Mouse (Mus musculus) stomach, postnatal 0 days (tissue): ENCODE data around the gene Adamts12.

Experiments used
- CTCF ChIP-seq: IDR thresholded peaks from 2 replicates; pipeline ENCODE4 v1.5.1; 2016; ENCODE audit warnings: antibody characterized with exemption, low read depth, mild to moderate bottlenecking, moderate library complexity
- EP300 ChIP-seq: optimal IDR thresholded peaks from 2 replicates; pipeline ENCODE3; 2016; ENCODE audit warnings: antibody characterized with exemption

DNA sequence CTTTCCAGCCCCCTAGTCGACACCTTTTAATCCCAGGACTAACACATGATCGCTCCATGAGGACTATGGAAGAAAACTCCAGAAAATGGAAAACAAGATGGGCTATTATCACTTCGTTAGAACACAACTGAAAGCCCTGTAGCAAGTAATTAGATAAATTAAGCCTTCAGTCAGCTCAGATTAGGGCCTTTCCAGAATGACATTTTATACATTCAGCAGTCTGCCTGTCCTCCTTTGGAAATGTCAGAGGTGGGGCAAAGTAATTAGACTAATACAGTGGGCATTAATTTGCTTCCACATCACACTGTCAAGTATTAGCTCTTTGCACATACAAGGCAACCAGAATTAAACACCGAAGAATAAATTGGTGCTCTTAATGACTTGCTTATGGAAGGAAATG is 233.4 kb downstream of the Adamts12 start:
- TF ChIP-seq CTCF (no peak), EP300 (no peak)
